Mouse (Mus musculus): ENCODE data around the gene Eva1b.
"Not testable (repeated sequence)": the region's sequence is repeated elsewhere in the genome, so short reads cannot be mapped to it uniquely, and the experiment has no call there.

Gene Eva1b

DNA sequence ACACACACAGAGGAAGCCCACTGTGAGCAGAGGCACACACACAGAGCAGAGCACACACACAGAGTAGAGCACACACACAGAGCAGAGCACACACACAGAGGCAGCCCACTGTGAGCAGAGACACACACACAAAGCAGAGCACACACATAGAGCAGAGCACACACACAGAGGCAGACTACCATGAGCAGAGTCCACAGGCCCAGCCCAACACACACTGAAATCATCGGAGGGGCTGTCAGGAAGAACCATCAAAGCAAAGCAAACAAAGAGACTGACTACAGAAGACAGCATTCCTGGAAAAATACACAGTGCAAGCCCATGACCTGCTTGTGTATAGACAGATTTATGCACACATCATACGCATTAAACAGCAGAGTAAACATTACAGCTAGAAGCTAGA lies 8.3 kb downstream of the Eva1b start:
- peak; percentile 34 for DNase-seq (ENCODE audit: low read depth)

DNA sequence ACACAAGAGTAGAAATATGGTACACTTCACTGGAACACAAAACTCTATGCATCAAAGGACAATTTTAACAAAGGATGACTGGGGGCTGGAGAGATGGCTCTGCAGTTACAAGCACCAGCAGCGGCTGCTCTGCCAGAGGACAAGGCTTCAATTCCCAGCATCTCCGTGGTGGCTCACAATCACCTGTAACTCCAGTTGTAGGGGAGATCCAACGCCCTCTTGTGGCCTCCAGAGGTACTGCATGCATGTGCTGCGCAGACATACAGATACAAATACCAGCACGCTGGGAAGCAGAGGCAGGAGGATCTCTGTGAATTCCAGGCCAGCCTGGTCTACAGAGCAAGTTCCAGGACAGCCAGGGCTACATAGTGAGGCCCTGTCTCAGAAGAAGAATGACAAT lies 9.1 kb downstream of the Eva1b start:
- peak; percentile 38 for DNase-seq (ENCODE audit: low read depth)

- DNase-seq (ENCODE audit: low read depth) = no peak
Measured at GRCm38 (mm10) chr4:126157562-126157961, 10.0 kb downstream of the Eva1b start.

DNA sequence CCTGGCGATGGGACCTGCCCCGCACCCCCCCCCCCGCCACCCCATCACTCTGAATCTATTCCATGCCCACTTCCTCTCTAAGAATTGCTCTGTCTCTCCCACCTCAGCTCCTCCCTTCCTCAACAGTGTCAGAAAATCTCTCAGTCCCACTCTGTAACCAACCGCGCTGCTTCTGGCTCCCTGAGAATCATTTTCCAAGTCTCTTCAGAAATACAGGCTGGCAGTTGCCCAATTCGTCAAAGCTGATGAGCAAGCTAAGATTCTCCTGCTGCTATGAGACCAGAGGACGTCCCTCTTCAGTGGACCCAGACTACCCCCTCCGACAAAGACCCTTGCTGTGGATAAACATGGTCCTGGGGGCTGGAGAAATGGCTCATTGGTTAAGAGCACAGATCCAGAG lies 11.9 kb downstream of the Eva1b start:
- DNase-seq (ENCODE audit: low read depth) = no peak

DNA sequence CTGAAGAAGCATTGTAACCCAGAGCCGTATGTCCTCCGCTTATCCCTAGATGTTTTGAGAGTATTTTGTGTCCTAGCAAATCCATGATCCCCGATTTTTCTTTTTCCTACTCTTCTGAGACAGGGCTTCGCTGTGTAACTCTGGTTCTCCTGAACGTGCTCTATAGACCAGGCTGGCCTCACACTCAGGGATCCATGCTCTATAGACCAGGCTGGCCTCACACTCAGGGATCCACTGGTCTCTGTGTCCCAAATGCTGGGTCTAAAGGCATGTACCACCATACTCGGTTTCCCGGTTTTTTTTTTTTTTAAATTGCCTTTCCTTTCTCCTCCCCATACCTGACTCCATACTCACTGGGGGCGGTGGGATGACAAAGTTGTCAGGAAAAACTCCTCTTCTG lies 13.4 kb downstream of the Eva1b start:
- no peak for DNase-seq (ENCODE audit: low read depth)

DNA sequence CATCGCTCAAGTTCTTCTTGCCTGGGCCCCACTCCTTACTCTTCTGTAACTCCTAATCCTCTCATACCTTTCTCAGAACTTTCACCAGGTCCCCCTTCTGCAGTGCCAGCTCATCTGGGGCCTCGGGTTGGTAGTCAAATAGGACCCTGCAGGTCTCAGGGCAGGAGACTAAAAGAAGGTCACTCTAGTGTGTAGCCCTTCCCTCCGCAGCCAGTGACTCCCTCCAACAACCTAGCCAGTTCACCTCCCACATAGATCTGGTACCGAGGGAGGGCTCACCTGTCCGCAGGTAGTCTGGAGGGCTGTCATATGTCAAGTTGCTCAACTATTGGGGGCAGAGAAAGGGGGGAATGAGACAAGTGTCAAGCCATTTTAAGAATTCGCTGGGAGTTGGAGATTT lies 13.9 kb downstream of the Eva1b start:
- DNase-seq (ENCODE audit: low read depth) = no peak

GRCm38 (mm10) chr4:126161986-126162385 lies 14.4 kb downstream of the Eva1b start:
- no peak for DNase-seq (ENCODE audit: low read depth)

DNA sequence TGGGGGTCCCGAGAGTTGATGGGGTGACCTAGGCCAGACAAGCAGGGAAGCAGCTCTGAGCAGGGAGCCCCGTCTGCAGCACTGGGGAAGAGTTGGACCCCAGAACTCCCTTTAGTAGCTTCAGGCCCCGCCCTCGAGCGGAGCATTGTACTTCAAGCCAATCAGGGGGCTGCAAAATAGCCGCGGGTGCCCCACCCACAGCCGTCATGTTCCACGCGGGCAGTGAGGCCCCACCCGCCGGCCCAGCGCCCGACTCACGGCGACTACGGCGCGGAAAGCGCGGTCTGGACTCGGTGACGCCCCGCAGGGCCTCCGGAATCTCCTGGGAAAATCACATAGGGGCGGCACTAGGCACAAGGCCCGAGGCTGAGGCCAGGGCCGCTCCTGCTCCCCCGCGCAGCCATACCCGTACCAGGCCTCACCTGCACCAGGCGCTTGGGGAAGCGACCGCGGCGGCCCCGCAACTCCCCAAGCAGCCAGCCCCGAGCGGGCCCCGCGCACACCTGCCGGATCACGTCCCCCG lies 15.1 kb downstream of the Eva1b start:
- no peak for DNase-seq (ENCODE audit: low read depth)

- no peak for DNase-seq (ENCODE audit: low read depth)
Measured at GRCm38 (mm10) chr4:126163067-126163659, 15.6 kb downstream of the Eva1b start, which contains the start of gene Sh3d21. Sh3d21 (minus strand) TSS chr4:126163491.

DNA sequence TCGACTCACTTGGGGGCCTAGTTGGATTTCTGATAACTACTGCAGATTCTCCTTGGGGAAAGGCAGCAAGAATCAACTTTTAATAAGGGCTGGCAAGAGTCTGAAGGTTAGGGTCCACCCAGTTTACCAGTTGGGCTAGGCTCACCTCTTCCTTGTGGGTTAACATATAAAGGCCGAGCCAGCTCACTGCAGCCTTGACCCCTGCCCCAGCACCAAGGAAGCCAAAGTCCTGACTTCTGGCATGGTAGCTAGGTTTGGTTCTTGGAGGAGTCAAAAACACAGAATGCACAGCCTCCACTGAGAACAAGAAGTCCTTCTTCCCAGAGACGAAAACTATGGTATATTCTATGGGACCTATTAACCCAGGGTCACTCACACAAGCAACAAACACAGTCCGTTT lies 16.1 kb downstream of the Eva1b start:
- DNase-seq (ENCODE audit: low read depth) = no peak

GRCm38 (mm10) chr4:126165092-126165491 lies 17.5 kb downstream of the Eva1b start:
- not testable (repeated sequence) for DNase-seq (ENCODE audit: low read depth)

DNA sequence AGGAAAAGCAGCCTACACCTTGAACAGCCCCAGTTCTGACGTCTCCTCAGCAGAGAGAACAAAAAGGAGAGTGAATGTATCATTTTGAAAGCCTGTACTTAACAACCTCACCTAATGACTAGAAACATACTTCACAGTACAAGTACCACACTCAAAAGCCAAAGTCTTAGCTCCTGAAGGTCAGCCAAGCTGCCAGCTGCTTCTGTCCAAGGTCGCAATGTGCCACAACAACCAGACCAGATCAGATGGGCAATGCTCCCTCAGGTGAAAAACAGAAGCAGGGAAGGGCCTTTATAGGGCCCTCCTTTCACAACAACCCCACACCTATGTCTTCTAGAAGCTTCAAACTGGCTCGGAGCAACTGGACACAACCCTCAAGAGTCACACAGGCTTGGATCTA lies 18.5 kb downstream of the Eva1b start:
- no peak for DNase-seq (ENCODE audit: low read depth)

DNA sequence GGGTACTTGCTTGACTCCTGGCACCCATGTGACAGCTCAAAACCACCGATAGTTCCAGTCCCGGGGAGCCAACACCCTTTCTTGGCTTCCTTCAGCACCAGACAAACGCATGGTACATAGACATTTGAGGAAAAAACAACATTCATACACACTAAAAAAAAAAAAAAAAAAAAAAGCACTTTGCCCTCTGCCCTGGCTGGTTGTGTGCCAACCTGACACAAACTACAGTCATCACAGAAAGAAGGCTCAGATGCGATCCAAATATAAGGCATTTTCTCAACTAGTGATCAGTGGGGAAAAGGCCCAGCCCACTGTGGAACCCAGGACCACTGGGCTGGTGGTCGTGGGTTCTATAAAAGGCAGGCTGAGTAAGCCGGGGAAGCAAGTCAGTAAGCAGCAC lies 21.3 kb downstream of the Eva1b start:
- peak; percentile 56 for DNase-seq (ENCODE audit: low read depth)

DNA sequence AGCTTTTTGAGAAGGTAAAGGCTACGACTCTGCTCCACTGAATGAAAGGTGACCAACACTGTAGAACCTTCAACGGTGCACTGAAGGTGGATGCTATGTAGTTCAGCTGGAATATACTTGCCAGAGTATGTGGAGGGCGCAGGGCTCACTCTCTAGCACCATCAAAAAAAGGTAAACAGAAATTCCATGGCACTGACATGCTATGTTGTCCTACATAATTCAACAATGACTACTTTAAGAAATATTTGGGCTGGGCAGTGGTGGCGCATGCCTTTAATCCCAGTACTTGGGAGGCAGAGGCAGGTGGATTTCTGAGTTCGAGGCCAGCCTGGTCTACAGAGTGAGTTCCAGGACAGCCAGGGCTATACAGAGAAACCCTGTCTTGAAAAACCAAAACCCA lies 23.2 kb downstream of the Eva1b start:
- DNase-seq (ENCODE audit: low read depth) = not testable (repeated sequence)

- no peak for DNase-seq (ENCODE audit: low read depth)
Measured at GRCm38 (mm10) chr4:126173800-126174199, 26.3 kb downstream of the Eva1b start.

DNA sequence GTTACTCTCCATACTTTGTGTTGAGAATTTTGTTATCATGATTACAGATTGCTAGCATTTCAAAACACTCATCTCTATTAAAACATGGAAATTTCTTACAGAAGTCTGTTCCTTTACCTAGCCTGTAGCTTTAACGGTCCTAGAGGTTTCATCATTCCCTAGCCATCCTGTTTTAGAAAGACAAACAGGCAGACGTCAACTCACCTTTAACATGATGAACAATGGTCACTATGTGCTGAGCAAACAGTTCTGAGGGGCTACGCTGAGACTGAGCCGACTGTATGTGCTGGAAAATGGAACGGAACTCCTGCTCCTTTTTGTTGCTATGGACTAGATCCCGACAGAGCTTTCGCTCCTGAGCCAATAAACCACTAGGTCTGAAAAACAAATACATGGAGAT lies 28.4 kb downstream of the Eva1b start:
- DNase-seq (ENCODE audit: low read depth) = not testable (repeated sequence)

DNA sequence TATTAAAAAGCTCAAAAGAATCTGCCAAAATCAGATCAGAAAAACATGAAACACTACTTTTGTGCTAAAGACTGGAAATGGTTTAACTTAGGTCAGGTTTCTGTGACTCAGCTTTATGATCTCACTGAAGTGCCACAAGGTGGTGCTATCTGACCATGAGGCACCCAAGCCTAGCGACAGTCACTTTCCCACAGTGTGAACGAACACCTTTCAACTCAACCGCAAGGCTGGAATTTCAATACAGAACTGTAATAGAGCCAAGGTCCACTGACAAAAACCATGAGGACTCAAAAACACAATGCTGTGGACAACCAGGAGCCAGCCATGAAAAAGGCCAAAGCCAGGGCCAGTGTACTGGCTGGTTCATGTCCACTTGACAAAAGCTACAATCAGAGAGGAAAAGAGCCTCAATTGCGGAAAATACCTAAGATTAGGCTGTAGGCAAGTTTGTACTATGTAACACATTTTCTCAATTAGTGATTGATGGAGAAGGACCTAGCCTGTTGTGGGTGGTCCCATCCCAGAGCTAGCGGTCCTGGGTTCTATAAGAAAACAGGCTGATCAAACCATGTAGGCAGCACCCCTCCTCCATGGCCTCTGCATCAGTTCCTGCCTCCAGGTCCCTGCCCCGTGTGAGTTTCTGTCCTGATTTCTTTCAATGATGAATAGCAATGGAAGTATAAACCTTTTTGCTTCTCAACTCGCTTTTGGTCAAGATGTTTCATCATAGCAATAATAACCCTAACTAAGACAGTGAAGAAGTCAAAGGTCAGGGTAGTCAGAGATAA lies 33.8 kb downstream of the Eva1b start:
- peak; percentile 78 for DNase-seq (ENCODE audit: low read depth)

GRCm38 (mm10) chr4:126183034-126183433 lies 35.5 kb downstream of the Eva1b start:
- no peak for DNase-seq (ENCODE audit: low read depth)

- DNase-seq (ENCODE audit: low read depth) = no peak
Measured at GRCm38 (mm10) chr4:126187096-126187495, 39.6 kb downstream of the Eva1b start.

GRCm38 (mm10) chr4:126190636-126191035 lies 43.1 kb downstream of the Eva1b start:
- no peak for DNase-seq (ENCODE audit: low read depth)

DNA sequence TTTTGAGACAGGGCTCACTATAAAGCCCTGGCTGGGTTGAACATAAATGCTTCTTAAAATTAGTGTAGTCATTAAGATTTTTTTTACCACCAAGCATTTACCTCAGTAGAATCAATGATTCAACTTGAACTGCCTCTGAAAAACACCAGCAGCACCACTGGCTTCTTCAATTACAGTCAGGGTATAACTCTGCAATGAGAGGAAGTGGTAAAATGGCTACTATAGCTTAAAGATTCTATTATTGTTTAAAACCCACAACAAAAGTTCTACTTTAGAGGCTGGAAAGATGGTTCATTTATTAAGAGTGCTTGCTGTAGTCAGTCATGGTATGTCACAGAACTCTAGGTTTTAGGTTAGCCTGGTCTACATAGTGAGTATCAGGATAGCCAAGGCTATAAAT lies 46.7 kb downstream of the Eva1b start:
- no peak for DNase-seq (ENCODE audit: low read depth)

DNA sequence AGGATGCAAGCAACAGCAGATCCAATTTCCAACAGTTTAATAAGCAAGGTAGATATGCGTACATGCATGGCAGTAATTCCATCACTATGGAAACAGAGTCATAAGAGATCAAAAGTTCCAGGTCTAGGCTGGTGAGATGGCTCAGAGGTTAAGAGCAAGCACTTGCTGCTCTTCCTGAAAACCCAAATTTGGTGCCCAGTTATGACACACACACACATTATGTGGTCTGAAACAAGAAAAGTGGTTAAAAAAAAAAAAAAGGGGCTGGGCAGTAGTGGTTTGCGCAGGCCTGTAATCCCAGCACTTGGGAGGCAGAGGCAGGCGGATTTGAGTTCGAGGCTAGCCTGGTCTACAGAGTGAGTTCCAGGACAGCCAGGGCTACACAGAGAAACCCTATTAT lies 47.4 kb downstream of the Eva1b start:
- no peak for DNase-seq (ENCODE audit: low read depth)

DNA sequence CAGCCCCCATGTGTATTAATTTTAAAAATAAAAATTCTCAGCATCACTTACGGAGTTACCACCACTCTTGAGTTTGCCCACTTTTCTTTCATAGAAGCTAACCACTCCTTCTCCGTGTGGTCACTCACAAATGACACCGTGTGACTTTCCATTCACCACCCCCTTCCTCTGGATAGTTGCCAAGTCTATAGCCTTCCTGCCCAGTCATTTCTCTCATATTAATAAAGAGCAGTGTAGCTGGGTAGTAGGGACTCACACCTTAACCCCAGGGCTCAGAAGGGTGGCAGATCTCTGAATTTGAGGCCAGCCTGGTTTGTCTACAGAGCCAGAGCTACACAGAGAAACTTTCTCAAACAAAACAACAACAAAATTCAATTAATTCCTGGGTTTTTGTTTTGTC lies 49.9 kb downstream of the Eva1b start:
- DNase-seq (ENCODE audit: low read depth) = no peak
